26 mouse cellular contexts compared by ENCODE assay signal in the genomic region with DNA sequence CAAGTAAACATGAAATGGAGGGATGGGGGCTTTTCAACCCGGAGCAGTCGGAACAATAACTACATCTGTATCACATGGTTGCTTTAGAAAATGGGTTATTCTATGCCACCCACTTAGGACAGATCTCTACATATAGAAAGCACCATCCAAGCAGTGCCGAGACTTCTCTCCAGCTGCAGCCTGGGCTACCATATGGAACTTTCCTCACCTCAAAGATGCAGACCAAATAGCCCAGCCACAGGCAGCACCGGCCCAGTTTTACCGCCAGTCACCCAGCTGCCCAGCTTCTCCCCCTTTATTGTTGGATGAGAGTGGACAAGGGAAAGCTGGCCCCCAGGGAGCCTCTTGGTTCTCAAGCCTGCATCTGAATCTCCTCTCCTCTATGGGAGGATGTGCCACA. TPM values are rescaled to one million over a fixed set of nuclear protein-coding genes. Genes with fewer than 3 reads are reported as not detected.
A peak's percentile ranks its signal among the peaks of the same experiment; 100 is the strongest.
DNase-seq lines count a peak whose midpoint lies in the region; ATAC-seq lines count a peak whose summit lies in the region.
"Had no signal": no experiment of that assay in that cellular context is flagged by ENCODE, and none has a peak within 500 bp of the region (broad histone marks: within the 10 kb centered on the region; RNA-seq: fewer than 3 reads in every experiment).

No protein-coding gene starts in this region.

- no peak overlapping the region for H3K27ac ChIP-seq in heart, embryonic 10.5 days
- H3K27ac ChIP-seq in midbrain, embryonic 11.5 days (ENCODE audit: low read depth, low read length), result no peak overlapping the region
- no peak overlapping the region for H3K27ac ChIP-seq in midbrain, embryonic 15.5 days
- H3K27ac ChIP-seq: embryonic facial prominence, embryonic 13.5 days; embryonic facial prominence, embryonic 15.5 days; forebrain, embryonic 10.5 days; forebrain, embryonic 12.5 days had no signal

- peak; percentile 71 for DNase-seq in heart, embryonic 10.5 days (ENCODE audit: low spot score)
- no peak for DNase-seq in heart, postnatal 25 days (ENCODE audit: low spot score)
- peak; percentile 4 for DNase-seq in midbrain, embryonic 11.5 days (ENCODE audit: low spot score, missing footprints)
- no peak for DNase-seq in adrenal gland, adult (ENCODE audit: inconsistent age in 2 of 2, low spot score in 1 of 2)
- DNase-seq: adrenal gland, adult 8-10 months; adrenal gland, postnatal 14 days; adrenal gland, postnatal 36 days; cerebellum, adult 11 months; cerebellum, adult 18-20 months; cerebellum, adult 8-10 months; cerebellum, adult 9-11 months; cerebellum, postnatal 14 days; cerebellum, postnatal 36 days; embryo, embryonic 11 days had no signal

- ATAC-seq in midbrain, embryonic 11.5 days (ENCODE audit: low FRiP score), result no peak
- ATAC-seq in midbrain, embryonic 15.5 days (replicated peaks), result no peak
- ATAC-seq: forebrain, embryonic 14.5 days; forebrain, embryonic 16.5 days had no signal

- H3K4me3 ChIP-seq in heart, embryonic 10.5 days, result no peak overlapping the region
- H3K4me3 ChIP-seq in midbrain, embryonic 11.5 days (ENCODE audit: low read depth, low read length), result no peak overlapping the region
- no peak overlapping the region for H3K4me3 ChIP-seq in midbrain, embryonic 15.5 days
- H3K4me3 ChIP-seq: embryonic facial prominence, embryonic 13.5 days; embryonic facial prominence, embryonic 15.5 days; erythroblast, embryonic 14.5 days; forebrain, embryonic 10.5 days; forebrain, embryonic 12.5 days had no signal

- no peaks in the 10 kb centered on the region for H3K27me3 ChIP-seq in heart, embryonic 10.5 days (ENCODE audit: insufficient read depth, poor library complexity, severe bottlenecking)
- no peaks in the 10 kb centered on the region for H3K27me3 ChIP-seq in midbrain, embryonic 11.5 days (ENCODE audit: control insufficient read depth, insufficient read depth, low read length)
- no peaks in the 10 kb centered on the region for H3K27me3 ChIP-seq in midbrain, embryonic 15.5 days (replicated peaks)

- WGBS in heart, embryonic 10.5 days, result 79% methylated on average over 5 of the region's 5 CpGs
- 80% methylated on average over 5 of the region's 5 CpGs for WGBS in midbrain, embryonic 11.5 days
- WGBS in midbrain, embryonic 15.5 days, result 79% methylated on average over 5 of the region's 5 CpGs

- no peaks in the 10 kb centered on the region for H3K36me3 ChIP-seq in heart, embryonic 10.5 days
- H3K36me3 ChIP-seq in midbrain, embryonic 11.5 days (ENCODE audit: control insufficient read depth, insufficient read depth, low read length), result no peaks in the 10 kb centered on the region
- no peaks in the 10 kb centered on the region for H3K36me3 ChIP-seq in midbrain, embryonic 15.5 days (replicated peaks)
- H3K36me3 ChIP-seq: embryonic facial prominence, embryonic 13.5 days; embryonic facial prominence, embryonic 15.5 days; forebrain, embryonic 10.5 days; forebrain, embryonic 12.5 days had no signal

- no peak overlapping the region for H3K4me2 ChIP-seq in midbrain, embryonic 11.5 days
- no peak overlapping the region for H3K4me2 ChIP-seq in midbrain, embryonic 15.5 days
- H3K4me2 ChIP-seq: embryonic facial prominence, embryonic 13.5 days; embryonic facial prominence, embryonic 15.5 days; forebrain, embryonic 12.5 days had no signal

- no peak overlapping the region for H3K9ac ChIP-seq in midbrain, embryonic 11.5 days (ENCODE audit: low read length)
- H3K9ac ChIP-seq in midbrain, embryonic 15.5 days, result no peak overlapping the region
- H3K9ac ChIP-seq: embryonic facial prominence, embryonic 13.5 days; embryonic facial prominence, embryonic 15.5 days; forebrain, embryonic 12.5 days had no signal

- H3K9me3 ChIP-seq in heart, embryonic 10.5 days, result no peaks in the 10 kb centered on the region
- H3K9me3 ChIP-seq in midbrain, embryonic 11.5 days (ENCODE audit: control insufficient read depth, low read length), result no peaks in the 10 kb centered on the region
- H3K9me3 ChIP-seq in midbrain, embryonic 15.5 days, result no peaks in the 10 kb centered on the region
- H3K9me3 ChIP-seq: embryonic facial prominence, embryonic 13.5 days; embryonic facial prominence, embryonic 15.5 days; forebrain, embryonic 10.5 days; forebrain, embryonic 12.5 days had no signal

- intact Hi-C loops in heart, postnatal 25 days (cut with DNase I), result no loop called here

- H3K4me1 ChIP-seq in heart, embryonic 10.5 days, result no peaks in the 10 kb centered on the region
- peaks cover 2% of the 10 kb centered on the region; the same call in 1 of the 2 replicates for H3K4me1 ChIP-seq in midbrain, embryonic 11.5 days (ENCODE audit: control insufficient read depth, insufficient read depth, low read length)
- H3K4me1 ChIP-seq in midbrain, embryonic 15.5 days, result no peaks in the 10 kb centered on the region
- H3K4me1 ChIP-seq: embryonic facial prominence, embryonic 13.5 days; embryonic facial prominence, embryonic 15.5 days had no signal

RNA-seq across cellular contexts. Expression of a gene that starts 15.1 kb away (rescaled TPM):
- not detected in 2 replicates for polyA plus RNA-seq in heart, embryonic 10.5 days (2016; fragmentation: Nextera tagmentation; extraction: Ambion mirVana)
- not detected for total RNA-seq in heart, postnatal 25 days (2021)
- polyA plus RNA-seq in midbrain, embryonic 11.5 days (2014; fragmentation: Nextera tagmentation; extraction: Ambion mirVana), result 0.15 and 0.18 TPM in 2 replicates
- polyA plus RNA-seq in midbrain, embryonic 15.5 days (2015; fragmentation: Nextera tagmentation; extraction: Ambion mirVana), result 3.0 and 3.2 TPM in 2 replicates
- total RNA-seq: adrenal gland, adult 18-20 months; adrenal gland, postnatal 14 days; adrenal gland, postnatal 36 days; common myeloid progenitor, adult 5-6 weeks; MEL had no signal
- polyA plus RNA-seq: C2C12; embryonic facial prominence, embryonic 15.5 days; erythroblast, embryonic 14.5 days had no signal

Comparison
In these comparisons a context has a peak if more than half of its experiments do, and no peak if none do; other contexts are left out.
1. DNase-seq: peak in heart, embryonic 10.5 days (single experiment) and midbrain, embryonic 11.5 days (single experiment); none in heart, postnatal 25 days (single experiment) and adrenal gland, adult (0 of 2).